In genomic region chr11:18882315-18882714, GRCm38 (mm10) we compare ENCODE assay signal across 16 mouse cellular contexts.
DNase-seq lines count a peak whose midpoint lies in the region; ATAC-seq lines count a peak whose summit lies in the region.
"Had no signal": no experiment of that assay in that cellular context is flagged by ENCODE, and none has a peak within 500 bp of the region (broad histone marks: within the 10 kb centered on the region; RNA-seq: fewer than 3 reads in every experiment).

No protein-coding gene starts in this region.

- no peak overlapping the region for H3K9ac ChIP-seq in midbrain, embryonic 15.5 days
- H3K9ac ChIP-seq in hindbrain, embryonic 11.5 days (ENCODE audit: low read depth, low read length) = no peak overlapping the region
- H3K9ac ChIP-seq in hindbrain, embryonic 15.5 days = no peak overlapping the region
- H3K9ac ChIP-seq in neural tube, embryonic 15.5 days (replicated peaks) = no peak overlapping the region
- H3K9ac ChIP-seq: embryonic facial prominence, embryonic 15.5 days; heart, embryonic 13.5 days; limb, embryonic 12.5 days; liver, embryonic 13.5 days; lung, embryonic 15.5 days had no signal

- H3K27me3 ChIP-seq in midbrain, embryonic 10.5 days (ENCODE audit: low read depth, poor library complexity, severe bottlenecking) = peaks cover 36% of the 10 kb centered on the region
- H3K27me3 ChIP-seq in midbrain, embryonic 15.5 days (replicated peaks) = 0 out of 2 replicates have a peak, but pooled peaks cover 2% of the 10 kb centered on the region
- no peaks in the 10 kb centered on the region for H3K27me3 ChIP-seq in hindbrain, embryonic 11.5 days (ENCODE audit: control insufficient read depth, insufficient read depth, low read length)
- H3K27me3 ChIP-seq in hindbrain, embryonic 15.5 days = no peaks in the 10 kb centered on the region
- H3K27me3 ChIP-seq in neural tube, embryonic 15.5 days (replicated peaks) = no peaks in the 10 kb centered on the region
- H3K27me3 ChIP-seq: embryonic facial prominence, embryonic 15.5 days; heart, embryonic 13.5 days; lung, embryonic 15.5 days had no signal

- 45% methylated on average over 5 of the region's 5 CpGs for WGBS in midbrain, embryonic 10.5 days
- WGBS in midbrain, embryonic 15.5 days = 30% methylated on average over 5 of the region's 5 CpGs
- WGBS in hindbrain, embryonic 11.5 days = 33% methylated on average over 5 of the region's 5 CpGs
- 14% methylated on average over 5 of the region's 5 CpGs for WGBS in hindbrain, embryonic 15.5 days
- WGBS in neural tube, embryonic 15.5 days = 26% methylated on average over 5 of the region's 5 CpGs

- ATAC-seq in midbrain, embryonic 15.5 days (replicated peaks) = no peak
- ATAC-seq in hindbrain, embryonic 11.5 days (ENCODE audit: low FRiP score) = no peak
- no peak for ATAC-seq in hindbrain, embryonic 15.5 days (ENCODE audit: low FRiP score, low read depth)
- ATAC-seq in neural tube, embryonic 15.5 days (ENCODE audit: low FRiP score) = no peak

- peaks cover 4% of the 10 kb centered on the region; the same call in 1 of the 2 replicates for H3K36me3 ChIP-seq in midbrain, embryonic 10.5 days
- H3K36me3 ChIP-seq in midbrain, embryonic 15.5 days (replicated peaks) = no peaks in the 10 kb centered on the region
- H3K36me3 ChIP-seq in hindbrain, embryonic 11.5 days (ENCODE audit: control insufficient read depth, insufficient read depth, low read length) = no peaks in the 10 kb centered on the region
- H3K36me3 ChIP-seq in hindbrain, embryonic 15.5 days = no peaks in the 10 kb centered on the region
- no peaks in the 10 kb centered on the region for H3K36me3 ChIP-seq in neural tube, embryonic 15.5 days
- H3K36me3 ChIP-seq: embryonic facial prominence, embryonic 15.5 days; limb, embryonic 12.5 days had no signal

- no peak for DNase-seq in midbrain, embryonic 10.5 days (ENCODE audit: low spot score)
- DNase-seq in hindbrain, embryonic 11.5 days (ENCODE audit: low spot score) = peak; percentile 22
- DNase-seq in layer of hippocampus, adult 9-10 months (ENCODE audit: low spot score) = no peak
- no peak for DNase-seq in left cerebral cortex, adult 9 months (ENCODE audit: low spot score in 2 of 2)
- DNase-seq: cerebellum, adult 8-10 months; gastrocnemius, adult 2 months; liver, embryonic 13.5 days; thymus, postnatal 36 days had no signal

- H3K4me3 ChIP-seq in midbrain, embryonic 10.5 days = no peak overlapping the region
- no peak overlapping the region for H3K4me3 ChIP-seq in midbrain, embryonic 15.5 days
- no peak overlapping the region for H3K4me3 ChIP-seq in hindbrain, embryonic 11.5 days (ENCODE audit: low read depth, low read length)
- H3K4me3 ChIP-seq in hindbrain, embryonic 15.5 days = no peak overlapping the region
- H3K4me3 ChIP-seq in neural tube, embryonic 15.5 days (replicated peaks) = no peak overlapping the region
- H3K4me3 ChIP-seq: embryonic facial prominence, embryonic 15.5 days; gastrocnemius, adult 2 months; heart, embryonic 13.5 days; limb, embryonic 12.5 days; liver, embryonic 13.5 days; lung, embryonic 15.5 days had no signal

- H3K4me2 ChIP-seq in midbrain, embryonic 15.5 days = no peak overlapping the region
- no peak overlapping the region for H3K4me2 ChIP-seq in hindbrain, embryonic 11.5 days (replicated peaks; ENCODE audit: low read depth, low read length)
- H3K4me2 ChIP-seq in hindbrain, embryonic 15.5 days = no peak overlapping the region
- H3K4me2 ChIP-seq in neural tube, embryonic 15.5 days = no peak overlapping the region
- H3K4me2 ChIP-seq: embryonic facial prominence, embryonic 15.5 days; heart, embryonic 13.5 days; limb, embryonic 12.5 days; liver, embryonic 13.5 days; lung, embryonic 15.5 days had no signal

- H3K27ac ChIP-seq in midbrain, embryonic 10.5 days (replicated peaks) = peak overlapping the region; percentile 61
- H3K27ac ChIP-seq in midbrain, embryonic 15.5 days = no peak overlapping the region
- H3K27ac ChIP-seq in hindbrain, embryonic 11.5 days (ENCODE audit: low read depth, low read length) = peak overlapping the region; percentile 72
- H3K27ac ChIP-seq in hindbrain, embryonic 15.5 days (replicated peaks) = peak overlapping the region; percentile 67
- peak overlapping the region; percentile 24; the same call in 1 of the 2 replicates for H3K27ac ChIP-seq in neural tube, embryonic 15.5 days (replicated peaks)
- H3K27ac ChIP-seq: embryonic facial prominence, embryonic 15.5 days; gastrocnemius, adult 2 months; heart, embryonic 13.5 days; limb, embryonic 12.5 days; liver, embryonic 13.5 days; lung, embryonic 15.5 days; macrophage had no signal

- peaks cover 88% of the 10 kb centered on the region for H3K4me1 ChIP-seq in midbrain, embryonic 10.5 days
- H3K4me1 ChIP-seq in midbrain, embryonic 15.5 days = peaks cover 32% of the 10 kb centered on the region
- peaks cover 10% of the 10 kb centered on the region; the same call in 1 of the 2 replicates for H3K4me1 ChIP-seq in hindbrain, embryonic 11.5 days (replicated peaks; ENCODE audit: control insufficient read depth, insufficient read depth, low read length)
- H3K4me1 ChIP-seq in hindbrain, embryonic 15.5 days (replicated peaks) = peaks cover 72% of the 10 kb centered on the region
- H3K4me1 ChIP-seq in neural tube, embryonic 15.5 days = peaks cover 53% of the 10 kb centered on the region
- H3K4me1 ChIP-seq: embryonic facial prominence, embryonic 15.5 days had no signal

- no peaks in the 10 kb centered on the region for H3K9me3 ChIP-seq in midbrain, embryonic 10.5 days (replicated peaks)
- H3K9me3 ChIP-seq in midbrain, embryonic 15.5 days = no peaks in the 10 kb centered on the region
- no peaks in the 10 kb centered on the region for H3K9me3 ChIP-seq in hindbrain, embryonic 11.5 days (ENCODE audit: control insufficient read depth, low read length)
- no peaks in the 10 kb centered on the region for H3K9me3 ChIP-seq in hindbrain, embryonic 15.5 days
- H3K9me3 ChIP-seq in neural tube, embryonic 15.5 days (replicated peaks) = no peaks in the 10 kb centered on the region
- H3K9me3 ChIP-seq: embryonic facial prominence, embryonic 15.5 days; heart, embryonic 13.5 days; limb, embryonic 12.5 days; liver, embryonic 13.5 days; lung, embryonic 15.5 days had no signal
